Mouse (Mus musculus): ENCODE results near the gene Hspa1l.

- no peak for TF ChIP-seq CTCF (IDR thresholded peaks at IDR 0.05; ENCODE audit: borderline replicate concordance, control insufficient read depth, extremely low read depth, insufficient read depth, low read length, poor library complexity)
- no peak for TF ChIP-seq POLR2A (IDR thresholded peaks at IDR 0.05; ENCODE audit: control insufficient read depth, extremely low read depth, insufficient read depth, low read length, poor library complexity)
Observed at GRCm38 (mm10) chr17:34934031-34934430, 38.5 kb upstream of the Hspa1l start.
